Mouse (Mus musculus) Patski (cell line): ENCODE data around the gene Matk. TPM values are rescaled to one million over a fixed set of nuclear protein-coding genes. Genes with fewer than 3 reads are reported as not detected.
"Not testable (repeated sequence)": the region's sequence is repeated elsewhere in the genome, so short reads cannot be mapped to it uniquely, and the experiment has no call there.

ENCODE experiments used
- ATAC-seq: fragments of 100-300 bp; one replicate; pipeline ENCODE4 v1.8.0; 2021
- CTCF ChIA-PET: fragments of 350-600 bp; sonication (Branson Sonifier 250); formaldehyde crosslinking; loops from one replicate; lab custom pipeline; 2022; ENCODE audit warnings: inconsistent platforms; lab: Charles Lee
- POLR2A ChIA-PET: fragments of 350-600 bp; sonication (Branson Sonifier 250); formaldehyde crosslinking; loops from one replicate; lab custom pipeline; 2022; ENCODE audit warnings: antibody characterized with exemption, inconsistent platforms; lab: Charles Lee
- DNase-seq: peaks from one replicate; pipeline ENCODE4 v3.0.0-alpha.2; 2011; ENCODE audit warnings: low read depth, low spot score
- H3K27me3 ChIP-seq: fragments of 371-371 bp; one replicate; pipeline ENCODE4 v1.5.1; 2021
- CTCF ChIP-seq: fragments of 100-300 bp; IDR thresholded peaks from one replicate; pipeline ENCODE4 v1.5.1; 2021
- in situ Hi-C: fragments of 300-500 bp; cut with MboI; formaldehyde crosslinking; loops from 3 replicates; pipeline ENCODE4 v1.11.1; 2018; ENCODE audit warnings: low pct_unique_long_range_greater_than_20kb, mixed read lengths
- polyA plus RNA-seq: library from polyadenylated mRNA; unstranded; gene quantifications from one replicate; pipeline ENCODE4 v1.2.3, GENCODE M21; 2021

Gene Matk
- polyA plus RNA-seq, result 1.5 TPM

GRCm38 (mm10) chr10:81252424-81253419 is at the start of gene Matk:
Matk (plus strand) TSS chr10:81252935.
- ATAC-seq, result no peak
- peaks cover 21% of the 10 kb centered on the region for H3K27me3 ChIP-seq
- CTCF ChIA-PET, result interaction anchor here (1.7 to 3.6 kb wide), 2 partner anchors 12 to 13 kb away, joined by 4 to 11 read pairs; no protein-coding TSS in a partner anchor
- POLR2A ChIA-PET, result interaction anchor here (0.6 kb wide), 1 partner anchor 18 kb away, joined by 3 read pairs; no protein-coding TSS in a partner anchor
- in situ Hi-C loops, result no loop called here
- no peak for DNase-seq
- no peak for TF ChIP-seq CTCF

GRCm38 (mm10) chr10:81202978-81203720 is 49.6 kb upstream of the Matk start:
- in situ Hi-C loops, result no loop called here

GRCm38 (mm10) chr10:81204137-81204536 is 48.6 kb upstream of the Matk start:
- CTCF ChIA-PET, result interaction anchor here (0.9 kb wide), 1 partner anchor 13 kb away, joined by 3 read pairs; no protein-coding TSS in a partner anchor
- DNase-seq, result no peak
- no peak for TF ChIP-seq CTCF
- in situ Hi-C loops, result no loop called here
- no peaks in the 10 kb centered on the region for H3K27me3 ChIP-seq
- POLR2A ChIA-PET, result no interaction called here
- no peak for ATAC-seq

More at GRCm38 (mm10) chr10:81202978-81203720, 49.6 kb upstream of the Matk start:
- CTCF ChIA-PET, result interaction anchor here (0.9 to 1.3 kb wide), 3 partner anchors 13 to 15 kb away, joined by 3 to 5 read pairs (median 4); no protein-coding TSS in a partner anchor
- no peak for TF ChIP-seq CTCF
- DNase-seq (no peak), ATAC-seq (no peak)
- POLR2A ChIA-PET, result no interaction called here
- no peaks in the 10 kb centered on the region for H3K27me3 ChIP-seq

- in situ Hi-C loops, result no loop called here
- DNase-seq (no peak), ATAC-seq (no peak)
- no peaks in the 10 kb centered on the region for H3K27me3 ChIP-seq
- CTCF ChIA-PET, result interaction anchor here (0.9 to 1.6 kb wide), 4 partner anchors 8 to 34 kb away, joined by 3 to 5 read pairs (median 4); no protein-coding TSS in a partner anchor
- no peak for TF ChIP-seq CTCF
- POLR2A ChIA-PET, result interaction anchor here (1.2 kb wide), 1 partner anchor 21 kb away, joined by 3 read pairs; the partner anchor contains the start of gene Atcay
Measured at GRCm38 (mm10) chr10:81210154-81210553, 42.6 kb upstream of the Matk start.

GRCm38 (mm10) chr10:81216260-81216659 is 36.5 kb upstream of the Matk start:
- POLR2A ChIA-PET, result interaction anchor here (0.5 kb wide), 1 partner anchor 45 kb away, joined by 3 read pairs; no protein-coding TSS in a partner anchor
- in situ Hi-C loops, result no loop called here

GRCm38 (mm10) chr10:81216810-81217209 is 35.9 kb upstream of the Matk start:
- TF ChIP-seq CTCF, result no peak
- in situ Hi-C loops, result no loop called here
- ATAC-seq (no peak), DNase-seq (no peak)
- POLR2A ChIA-PET, result interaction anchor here (0.5 to 2.2 kb wide), 4 partner anchors 8 to 46 kb away, joined by 3 to 4 read pairs (median 4); partner anchors contain the start of gene Zfr2
- H3K27me3 ChIP-seq, result no peaks in the 10 kb centered on the region
- CTCF ChIA-PET, result interaction anchor here (0.9 to 4.8 kb wide), 7 partner anchors 9 to 27 kb away, joined by 3 to 23 read pairs (median 17); no protein-coding TSS in a partner anchor

More at GRCm38 (mm10) chr10:81216260-81216659, 36.5 kb upstream of the Matk start:
- ATAC-seq (no peak), DNase-seq (no peak)
- no peaks in the 10 kb centered on the region for H3K27me3 ChIP-seq
- TF ChIP-seq CTCF, result no peak
- CTCF ChIA-PET, result interaction anchor here (0.8 to 4.8 kb wide), 7 partner anchors 11 to 27 kb away, joined by 3 to 23 read pairs (median 17); no protein-coding TSS in a partner anchor

GRCm38 (mm10) chr10:81217267-81217666 is 35.5 kb upstream of the Matk start:
- H3K27me3 ChIP-seq, ATAC-seq, DNase-seq, in situ Hi-C loops: not testable (repeated sequence)
- POLR2A ChIA-PET, result interaction anchor here (0.8 to 2.2 kb wide), 3 partner anchors 9 to 22 kb away, joined by 3 to 4 read pairs (median 4); partner anchors contain the start of gene Zfr2
- CTCF ChIA-PET, result interaction anchor here (0.6 to 4.8 kb wide), 13 partner anchors 8 to 26 kb away, joined by 3 to 23 read pairs (median 6); partner anchors contain the start of gene Nmrk2

GRCm38 (mm10) chr10:81217964-81218363 is 34.8 kb upstream of the Matk start:
- ChIA-PET POLR2A (interaction anchor here (0.9 to 2.2 kb wide), 3 partner anchors 10 to 26 kb away, joined by 3 to 4 read pairs (median 4); no protein-coding TSS in a partner anchor), CTCF (interaction anchor here (0.6 to 4.8 kb wide), 12 partner anchors 8 to 26 kb away, joined by 3 to 23 read pairs (median 6); partner anchors contain the start of gene Nmrk2)
- DNase-seq, result no peak
- TF ChIP-seq CTCF, result no peak
- H3K27me3 ChIP-seq, result no peaks in the 10 kb centered on the region
- in situ Hi-C loops, result no loop called here
- peak; percentile 73 for ATAC-seq

GRCm38 (mm10) chr10:81221402-81222015 is 31.2 kb upstream of the Matk start:
- CTCF ChIA-PET, result interaction anchor here (1.6 kb wide), 1 partner anchor 37 kb away, joined by 4 read pairs; no protein-coding TSS in a partner anchor
- POLR2A ChIA-PET, result no interaction called here
- in situ Hi-C loops, result no loop called here
- no peak for ATAC-seq
- H3K27me3 ChIP-seq, result no peaks in the 10 kb centered on the region
- DNase-seq, result no peak
- no peak for TF ChIP-seq CTCF

GRCm38 (mm10) chr10:81223731-81224130 is 29.0 kb upstream of the Matk start:
- ChIA-PET CTCF (interaction anchor here (0.9 to 3.2 kb wide), 3 partner anchors 25 to 96 kb away, joined by 3 to 8 read pairs (median 7); no protein-coding TSS in a partner anchor), POLR2A (interaction anchor here (1.3 to 1.4 kb wide), 2 partner anchors 10 to 30 kb away, joined by 3 to 8 read pairs; no protein-coding TSS in a partner anchor)
- H3K27me3 ChIP-seq, ATAC-seq, in situ Hi-C loops, DNase-seq: not testable (repeated sequence)
